Mouse (Mus musculus): ENCODE measurements around the gene Slc29a1. TPM values are rescaled to one million over a fixed set of nuclear protein-coding genes. Genes with fewer than 3 reads are reported as not detected.

Slc29a1 gene
- total and polyA plus RNA-seq, 2 experiments from 2014 or later: 68.3 to 84.4 TPM

- peak overlapping the region; percentile 98 for H3K27ac ChIP-seq (ENCODE audit: low read depth, low read length)
- no peaks in the 10 kb centered on the region for H3K27me3 ChIP-seq (ENCODE audit: insufficient read depth, low read length)
- TF ChIP-seq CTCF (IDR thresholded peaks at IDR 0.05; ENCODE audit: low read depth): no peak
- peak overlapping the region; percentile 99 for H3K9ac ChIP-seq
- no peaks in the 10 kb centered on the region for H3K9me3 ChIP-seq (ENCODE audit: low read length)
- ATAC-seq (no peak), DNase-seq (no peak)
- H3K4me3 ChIP-seq (ENCODE audit: low read depth, low read length): no peak overlapping the region
- 90% methylated on average over 8 of the region's 8 CpGs for WGBS
- H3K4me1 ChIP-seq (ENCODE audit: insufficient read depth): peaks cover 9% of the 10 kb centered on the region
- no peak overlapping the region for H3K4me2 ChIP-seq (ENCODE audit: low read depth)
- H3K36me3 ChIP-seq (ENCODE audit: insufficient read depth): peaks cover 11% of the 10 kb centered on the region
Observed at GRCm38 (mm10) chr17:45575123-45575897, 24.1 kb downstream of the Slc29a1 start.

- Histone ChIP-seq H3K4me1 (ENCODE audit: insufficient read depth) (peaks cover 9% of the 10 kb centered on the region), H3K9me3 (ENCODE audit: low read length) (no peaks in the 10 kb centered on the region), H3K27me3 (ENCODE audit: insufficient read depth, low read length) (no peaks in the 10 kb centered on the region), H3K9ac (peak overlapping the region; percentile 99), H3K36me3 (ENCODE audit: insufficient read depth) (peaks cover 22% of the 10 kb centered on the region), H3K27ac (ENCODE audit: low read depth, low read length) (peak overlapping the region; percentile 98), H3K4me2 (ENCODE audit: low read depth) (peak overlapping the region; percentile 79), H3K4me3 (ENCODE audit: low read depth, low read length) (peak overlapping the region; percentile 98)
- WGBS: 6% methylated on average over 17 of the region's 17 CpGs
- no peak for TF ChIP-seq CTCF (IDR thresholded peaks at IDR 0.05; ENCODE audit: low read depth)
- ATAC-seq (peak; percentile 81), DNase-seq (peak; percentile 90)
Observed at GRCm38 (mm10) chr17:45574129-45574761, 25.2 kb downstream of the Slc29a1 start.

DNA sequence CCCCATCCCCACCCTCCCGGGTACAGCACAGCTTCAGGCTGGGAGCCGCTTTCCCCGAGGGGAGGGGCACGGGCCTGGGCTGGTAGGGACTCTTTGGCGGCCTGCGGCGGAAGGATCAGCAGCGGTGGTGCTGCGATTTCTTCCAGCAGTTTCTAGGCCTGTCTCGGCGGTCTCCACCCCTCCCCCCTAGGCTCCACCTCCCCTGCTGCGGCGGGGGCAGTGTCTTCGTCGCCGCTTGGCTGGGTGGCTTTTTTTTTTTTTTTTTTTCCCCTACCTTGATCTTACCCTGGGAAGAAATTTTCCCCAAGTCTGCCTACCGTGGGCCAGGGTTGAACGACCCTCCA, 25.7 kb downstream of the Slc29a1 start:
- peak overlapping the region; percentile 98 for H3K4me3 ChIP-seq (ENCODE audit: low read depth, low read length)
- peaks cover 9% of the 10 kb centered on the region for H3K4me1 ChIP-seq (ENCODE audit: insufficient read depth)
- ATAC-seq (peak; percentile 69), DNase-seq (peak; percentile 96)
- H3K27ac ChIP-seq (ENCODE audit: low read depth, low read length): peak overlapping the region; percentile 98
- peaks cover 27% of the 10 kb centered on the region for H3K36me3 ChIP-seq (ENCODE audit: insufficient read depth)
- H3K9me3 ChIP-seq (ENCODE audit: low read length): no peaks in the 10 kb centered on the region
- peak overlapping the region; percentile 99 for H3K9ac ChIP-seq
- H3K27me3 ChIP-seq (ENCODE audit: insufficient read depth, low read length): no peaks in the 10 kb centered on the region
- under 1% methylated on average over 14 of the region's 18 CpGs for WGBS
- no peak for TF ChIP-seq CTCF (IDR thresholded peaks at IDR 0.05; ENCODE audit: low read depth)
- H3K4me2 ChIP-seq (ENCODE audit: low read depth): peak overlapping the region; percentile 79

DNA sequence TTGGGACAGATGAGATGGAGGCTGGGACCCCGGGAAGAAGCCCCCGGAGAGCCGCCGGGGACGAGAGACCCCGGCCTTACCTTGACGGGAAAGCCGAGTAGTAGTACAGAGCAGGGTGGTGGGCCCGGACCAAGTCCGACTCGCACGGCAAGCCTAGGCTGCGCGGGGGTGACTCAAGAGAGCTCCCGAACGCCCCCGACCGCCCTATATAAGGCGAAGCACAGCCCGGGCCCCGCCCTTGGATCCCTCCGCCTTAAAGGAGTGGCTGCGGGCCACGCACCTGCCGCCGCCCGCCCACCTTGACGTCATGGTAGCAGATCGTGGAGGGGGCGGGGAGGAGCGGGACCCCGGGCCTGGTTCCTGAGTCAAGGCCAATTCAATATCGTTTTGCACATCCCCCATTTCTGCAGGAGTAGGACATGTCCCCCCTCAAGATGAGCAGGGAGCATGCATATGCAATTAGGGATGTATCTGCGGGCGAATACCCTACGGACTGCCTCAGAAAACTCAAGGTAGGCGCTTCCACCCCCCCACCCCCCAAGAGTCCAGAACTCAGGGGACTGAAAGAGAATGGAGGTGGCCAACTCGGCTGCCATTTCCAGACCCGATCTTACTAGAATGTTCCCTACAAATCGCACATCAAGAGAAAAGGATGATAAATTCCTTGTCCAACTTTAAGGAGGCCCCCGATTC, 26.2 kb downstream of the Slc29a1 start, which contains the start of gene Hsp90ab1:
TSS of gene Hsp90ab1 (minus strand) at position 185 of the 693 bp plus-strand sequence.
- ATAC-seq (peak; percentile 75), DNase-seq (peak; percentile 99)
- H3K4me2 ChIP-seq (ENCODE audit: low read depth): peak within 1 kb of the TSS; percentile 79
- under 1% methylated on average over 41 of the region's 41 CpGs for WGBS
- no peak for TF ChIP-seq CTCF (IDR thresholded peaks at IDR 0.05; ENCODE audit: low read depth)
- H3K36me3 ChIP-seq (ENCODE audit: insufficient read depth): peaks cover 32% of the 10 kb centered on the region
- no peaks in the 10 kb centered on the region for H3K9me3 ChIP-seq (ENCODE audit: low read length)
- peaks cover 9% of the 10 kb centered on the region for H3K4me1 ChIP-seq (ENCODE audit: insufficient read depth)
- H3K9ac ChIP-seq: peak within 1 kb of the TSS; percentile 99
- H3K27ac ChIP-seq (ENCODE audit: low read depth, low read length): peak within 1 kb of the TSS; percentile 98
- peak within 1 kb of the TSS; percentile 98 for H3K4me3 ChIP-seq (ENCODE audit: low read depth, low read length)
- no peaks in the 10 kb centered on the region for H3K27me3 ChIP-seq (ENCODE audit: insufficient read depth, low read length)

DNA sequence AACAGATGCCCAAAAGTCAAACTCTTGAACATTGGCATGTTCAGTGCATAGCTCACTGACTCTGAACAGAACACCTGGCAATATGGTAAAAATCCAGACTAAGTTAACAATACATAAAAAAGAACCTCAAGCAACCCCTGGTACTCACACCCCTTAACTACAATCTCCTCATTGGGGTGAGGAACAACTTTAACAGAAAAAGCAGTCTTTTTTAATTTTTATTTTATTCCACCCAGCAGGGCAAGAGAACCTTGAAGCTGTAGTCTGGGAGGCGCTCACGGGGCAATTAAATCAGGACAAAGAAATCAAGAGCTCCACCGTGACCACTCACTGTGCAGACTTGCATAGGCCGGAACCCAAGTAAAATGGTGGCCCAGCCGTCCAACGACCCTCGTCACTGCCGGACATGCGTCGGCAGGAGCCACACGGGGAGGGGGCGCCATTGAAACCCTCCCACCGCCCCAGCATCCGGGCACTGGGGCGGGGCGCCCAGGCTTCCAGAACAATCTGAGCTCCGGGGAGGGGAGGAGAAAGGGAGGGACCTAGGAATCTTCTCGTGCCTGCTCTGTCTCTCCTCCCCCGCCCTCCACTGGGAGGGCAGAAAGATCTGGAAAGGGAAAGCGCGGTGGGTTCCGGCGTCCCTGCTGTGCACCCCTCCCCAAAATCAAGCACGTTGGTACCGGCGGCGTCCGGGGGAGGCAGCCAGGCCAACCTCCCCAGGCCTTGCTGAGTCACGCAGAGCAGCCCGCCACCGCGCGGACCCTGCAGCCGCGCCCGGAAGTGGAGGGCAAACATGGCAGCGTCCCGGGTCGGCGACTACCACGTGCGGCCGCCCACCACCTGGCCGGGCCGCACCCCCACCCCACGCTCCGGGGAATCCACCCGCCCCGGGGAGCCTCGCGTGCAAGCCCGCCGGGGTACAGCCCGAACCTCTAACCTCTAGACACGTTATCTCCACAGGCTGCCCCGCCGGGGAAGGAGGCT, 27.0 kb downstream of the Slc29a1 start:
- ATAC-seq (peak; percentile 60), DNase-seq (peak; percentile 92)
- Histone ChIP-seq H3K4me1 (ENCODE audit: insufficient read depth) (peaks cover 9% of the 10 kb centered on the region), H3K27ac (ENCODE audit: low read depth, low read length) (peak overlapping the region; percentile 98), H3K36me3 (ENCODE audit: insufficient read depth) (peaks cover 40% of the 10 kb centered on the region), H3K4me2 (ENCODE audit: low read depth) (peak overlapping the region; percentile 79), H3K4me3 (ENCODE audit: low read depth, low read length) (peak overlapping the region; percentile 98), H3K27me3 (ENCODE audit: insufficient read depth, low read length) (no peaks in the 10 kb centered on the region), H3K9ac (peak overlapping the region; percentile 99), H3K9me3 (ENCODE audit: low read length) (no peaks in the 10 kb centered on the region)
- TF ChIP-seq CTCF (IDR thresholded peaks at IDR 0.05; ENCODE audit: low read depth): no peak
- WGBS: under 1% methylated on average over 57 of the region's 57 CpGs

GRCm38 (mm10) chr17:45569999-45570398, 29.4 kb downstream of the Slc29a1 start:
- DNase-seq (no peak), ATAC-seq (no peak)
- Histone ChIP-seq H3K27me3 (ENCODE audit: insufficient read depth, low read length) (no peaks in the 10 kb centered on the region), H3K9ac (no peak overlapping the region), H3K4me1 (ENCODE audit: insufficient read depth) (peaks cover 8% of the 10 kb centered on the region), H3K9me3 (ENCODE audit: low read length) (no peaks in the 10 kb centered on the region), H3K4me2 (ENCODE audit: low read depth) (no peak overlapping the region), H3K4me3 (ENCODE audit: low read depth, low read length) (no peak overlapping the region), H3K36me3 (ENCODE audit: insufficient read depth) (peaks cover 62% of the 10 kb centered on the region), H3K27ac (ENCODE audit: low read depth, low read length) (no peak overlapping the region)
- WGBS: 77% methylated on average over 4 of the region's 4 CpGs
- no peak for TF ChIP-seq CTCF (IDR thresholded peaks at IDR 0.05; ENCODE audit: low read depth)
